Mouse (Mus musculus): ENCODE measurements around the gene C2cd2l. TPM values are rescaled to one million over a fixed set of nuclear protein-coding genes. Genes with fewer than 3 reads are reported as not detected.
"Not testable (repeated sequence)": the region's sequence is repeated elsewhere in the genome, so short reads cannot be mapped to it uniquely, and the experiment has no call there.

Gene C2cd2l
- polyA plus RNA-seq, 1 experiment from 2014 or later = 9.6 TPM

DNA sequence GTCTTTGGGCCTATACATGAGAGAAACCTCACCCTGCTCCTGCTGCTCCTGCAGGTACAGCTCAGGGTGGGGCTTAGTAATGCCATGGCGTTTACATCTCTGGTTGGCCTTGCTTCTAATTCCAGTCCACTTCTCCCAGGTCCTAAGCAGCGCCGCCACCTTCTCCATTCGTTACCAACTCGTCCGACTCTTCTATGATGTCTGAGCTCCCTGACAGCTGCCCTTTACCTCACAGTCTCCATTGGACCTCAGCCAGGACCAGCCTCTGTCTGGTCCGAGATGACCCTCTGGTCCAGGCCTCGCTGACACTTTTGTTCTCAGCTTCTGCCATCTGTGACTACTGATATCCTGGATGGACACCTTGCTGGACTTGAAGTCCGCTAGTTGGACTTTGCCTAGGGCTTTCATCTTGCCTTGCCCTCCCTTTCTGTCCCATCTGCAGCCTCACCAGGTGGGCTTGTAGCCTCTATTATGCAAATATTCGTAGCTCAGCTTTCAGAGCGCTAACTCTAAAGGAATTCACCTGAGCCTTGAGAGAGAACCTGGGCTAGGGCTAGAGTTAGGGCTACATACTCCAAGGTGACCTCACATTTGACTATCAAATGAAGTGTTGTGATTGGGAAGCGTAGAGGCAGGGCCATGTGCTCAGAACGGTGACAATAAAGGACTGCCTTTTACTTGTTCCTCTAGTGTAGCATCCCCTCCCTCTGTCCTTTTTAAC lies 13.0 kb upstream of the C2cd2l start:
- Histone ChIP-seq H3K4me1 (ENCODE audit: control insufficient read depth, insufficient read depth, low read length) (peaks cover 16% of the 10 kb centered on the region), H3K4me2 (replicated peaks; ENCODE audit: low read depth, low read length) (no peak overlapping the region), H3K36me3 (ENCODE audit: control insufficient read depth, insufficient read depth, low read length) (peaks cover 53% of the 10 kb centered on the region), H3K9me3 (ENCODE audit: control insufficient read depth, low read depth, low read length) (no peaks in the 10 kb centered on the region), H3K27me3 (ENCODE audit: control insufficient read depth, insufficient read depth, low read length) (no peaks in the 10 kb centered on the region), H3K4me3 (ENCODE audit: low read depth, low read length) (no peak overlapping the region), H3K9ac (replicated peaks; ENCODE audit: low read depth, low read length) (no peak overlapping the region), H3K27ac (ENCODE audit: low read length) (no peak overlapping the region)
- ATAC-seq (ENCODE audit: insufficient number of reproducible peaks, insufficient read depth, low FRiP score, low read depth) = no peak
- WGBS = 96% methylated on average over 13 of the region's 13 CpGs

DNA sequence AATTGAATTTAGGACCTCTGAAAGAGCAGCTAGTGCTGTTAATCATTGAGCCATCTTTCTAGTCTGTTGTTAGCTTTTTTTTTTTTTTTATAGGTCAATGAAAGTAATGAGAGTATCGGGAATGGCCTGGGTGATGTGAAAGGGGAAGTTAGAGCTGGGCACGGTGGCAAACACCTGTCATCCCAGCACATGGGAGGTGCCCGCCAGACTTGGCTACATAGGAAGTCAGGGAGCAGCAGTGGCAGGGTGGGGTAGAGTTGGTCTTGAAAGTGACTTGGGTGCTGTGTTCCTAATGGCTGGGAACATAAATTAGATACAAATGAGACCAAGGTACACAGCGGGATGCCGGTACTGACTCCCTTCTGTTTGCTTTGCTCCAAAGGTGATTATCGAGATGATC lies 10.7 kb upstream of the C2cd2l start:
- 93% methylated on average over 6 of the region's 6 CpGs for WGBS
- peaks cover 41% of the 10 kb centered on the region for H3K36me3 ChIP-seq (ENCODE audit: control insufficient read depth, insufficient read depth, low read length)

DNA sequence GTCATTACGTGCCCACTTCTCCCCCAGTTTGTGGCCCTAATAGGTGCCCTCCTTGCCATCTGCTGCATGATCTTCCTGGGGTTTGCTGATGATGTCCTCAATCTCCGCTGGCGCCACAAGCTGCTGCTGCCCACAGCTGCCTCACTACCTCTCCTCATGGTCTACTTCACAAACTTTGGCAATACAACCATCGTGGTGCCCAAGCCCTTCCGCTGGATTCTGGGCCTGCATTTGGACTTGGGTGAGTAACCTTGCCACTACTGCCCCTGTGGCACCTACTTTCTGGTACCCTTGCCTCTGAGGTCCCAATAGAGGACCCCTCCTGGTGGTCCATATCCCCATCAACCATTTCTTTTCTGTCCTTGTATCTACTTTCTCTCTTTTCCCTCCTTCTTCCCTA lies 7.8 kb upstream of the C2cd2l start:
- Histone ChIP-seq H3K27me3 (ENCODE audit: control insufficient read depth, insufficient read depth, low read length) (no peaks in the 10 kb centered on the region), H3K27ac (ENCODE audit: low read length) (no peak overlapping the region; the same call in 1 of the 2 replicates), H3K4me2 (replicated peaks; ENCODE audit: low read depth, low read length) (peak overlapping the region; percentile 74), H3K4me3 (ENCODE audit: low read depth, low read length) (peak overlapping the region; percentile 62; the same call in 1 of the 2 replicates), H3K36me3 (ENCODE audit: control insufficient read depth, insufficient read depth, low read length) (peaks cover 32% of the 10 kb centered on the region), H3K9me3 (ENCODE audit: control insufficient read depth, low read depth, low read length) (no peaks in the 10 kb centered on the region), H3K9ac (replicated peaks; ENCODE audit: low read depth, low read length) (peak overlapping the region; percentile 69; the same call in 1 of the 2 replicates), H3K4me1 (ENCODE audit: control insufficient read depth, insufficient read depth, low read length) (peaks cover 13% of the 10 kb centered on the region)
- 83% methylated on average over 5 of the region's 5 CpGs for WGBS
- no peak for ATAC-seq (ENCODE audit: insufficient number of reproducible peaks, insufficient read depth, low FRiP score, low read depth)

More for the DNA sequence above, 10.7 kb upstream of the C2cd2l start:
- no peak for ATAC-seq (ENCODE audit: insufficient number of reproducible peaks, insufficient read depth, low FRiP score, low read depth)
- Histone ChIP-seq H3K27me3 (ENCODE audit: control insufficient read depth, insufficient read depth, low read length) (no peaks in the 10 kb centered on the region), H3K9ac (replicated peaks; ENCODE audit: low read depth, low read length) (no peak overlapping the region), H3K4me1 (ENCODE audit: control insufficient read depth, insufficient read depth, low read length) (peaks cover 12% of the 10 kb centered on the region), H3K4me3 (ENCODE audit: low read depth, low read length) (no peak overlapping the region), H3K27ac (ENCODE audit: low read length) (no peak overlapping the region), H3K4me2 (replicated peaks; ENCODE audit: low read depth, low read length) (no peak overlapping the region), H3K9me3 (ENCODE audit: control insufficient read depth, low read depth, low read length) (no peaks in the 10 kb centered on the region)

DNA sequence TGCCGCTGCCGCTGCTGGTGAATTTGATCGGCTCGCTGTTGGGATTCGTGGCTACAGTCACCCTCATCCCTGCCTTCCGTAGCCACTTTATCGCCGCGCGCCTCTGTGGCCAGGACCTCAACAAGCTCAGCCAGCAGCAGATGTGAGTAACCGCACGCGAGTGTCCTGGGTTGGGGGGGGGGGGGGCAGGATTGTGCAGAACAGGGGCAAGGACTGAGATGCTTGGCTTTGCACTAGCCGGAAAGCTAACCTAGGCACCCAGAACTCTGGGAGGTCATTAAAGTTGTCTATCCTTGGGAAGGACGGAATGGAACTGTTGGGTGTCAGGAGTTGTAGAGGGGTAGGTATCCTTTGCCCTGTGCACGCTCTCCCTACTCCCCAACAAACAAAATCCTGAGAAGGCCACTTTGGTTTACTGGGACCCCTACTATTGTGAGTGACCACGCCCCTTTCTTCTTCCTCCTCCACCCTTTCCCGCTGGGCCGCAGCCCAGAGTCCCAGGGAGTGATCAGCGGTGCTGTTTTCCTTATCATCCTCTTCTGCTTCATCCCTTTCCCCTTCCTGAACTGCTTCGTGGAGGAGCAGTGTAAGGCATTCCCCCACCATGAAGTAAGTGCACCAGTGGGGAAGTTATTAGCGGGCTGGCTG lies 7.1 kb upstream of the C2cd2l start:
- Histone ChIP-seq H3K27ac (ENCODE audit: low read length) (peak overlapping the region; percentile 86), H3K4me1 (ENCODE audit: control insufficient read depth, insufficient read depth, low read length) (peaks cover 13% of the 10 kb centered on the region), H3K4me2 (replicated peaks; ENCODE audit: low read depth, low read length) (peak overlapping the region; percentile 74), H3K9ac (replicated peaks; ENCODE audit: low read depth, low read length) (peak overlapping the region; percentile 69), H3K27me3 (ENCODE audit: control insufficient read depth, insufficient read depth, low read length) (no peaks in the 10 kb centered on the region), H3K9me3 (ENCODE audit: control insufficient read depth, low read depth, low read length) (no peaks in the 10 kb centered on the region), H3K36me3 (ENCODE audit: control insufficient read depth, insufficient read depth, low read length) (peaks cover 25% of the 10 kb centered on the region), H3K4me3 (ENCODE audit: low read depth, low read length) (peak overlapping the region; percentile 62)
- ATAC-seq (ENCODE audit: insufficient number of reproducible peaks, insufficient read depth, low FRiP score, low read depth) = peak; percentile 42; the same call in 1 of the 2 replicates
- under 1% methylated on average over 22 of the region's 22 CpGs for WGBS

DNA sequence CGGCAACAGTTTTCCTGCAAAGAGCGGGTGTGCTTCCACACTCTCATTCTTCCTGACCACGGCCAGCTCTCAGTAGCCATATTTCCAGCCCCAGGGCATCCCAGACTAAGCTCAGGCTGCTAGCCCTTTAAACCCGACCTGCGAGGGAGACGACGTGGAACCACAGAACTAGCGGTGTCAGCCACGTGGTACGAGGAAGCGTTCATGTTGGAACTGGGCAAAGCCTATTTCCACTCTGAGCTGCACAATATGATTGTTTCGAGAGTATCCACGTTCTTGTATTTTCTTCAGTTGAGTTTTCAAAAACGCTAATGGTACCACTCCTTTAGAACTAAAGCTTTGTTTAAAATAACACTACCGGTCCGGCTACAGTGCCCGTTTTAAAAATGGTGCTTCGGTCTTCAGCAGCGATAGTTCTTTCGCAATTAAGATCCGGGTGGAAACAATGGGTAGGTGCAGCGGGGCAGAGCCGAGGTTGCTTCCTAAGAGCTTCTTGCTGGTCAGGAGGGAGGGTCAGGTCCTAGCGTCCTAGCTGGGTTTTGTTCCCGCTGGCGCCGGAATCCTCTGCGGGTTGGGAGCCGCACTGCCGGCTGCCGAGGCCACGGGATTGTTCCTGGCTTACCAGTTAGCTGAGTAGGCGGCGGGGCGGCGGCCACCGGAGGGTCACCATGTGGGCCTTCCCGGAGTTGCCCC lies 6.4 kb upstream of the C2cd2l start:
- peak overlapping the region; percentile 86 for H3K27ac ChIP-seq (ENCODE audit: low read length)
- no peaks in the 10 kb centered on the region for H3K27me3 ChIP-seq (ENCODE audit: control insufficient read depth, insufficient read depth, low read length)
- ATAC-seq (ENCODE audit: insufficient number of reproducible peaks, insufficient read depth, low FRiP score, low read depth) = peak; percentile 89
- peak overlapping the region; percentile 74 for H3K4me2 ChIP-seq (replicated peaks; ENCODE audit: low read depth, low read length)
- peak overlapping the region; percentile 62 for H3K4me3 ChIP-seq (ENCODE audit: low read depth, low read length)
- peaks cover 13% of the 10 kb centered on the region for H3K4me1 ChIP-seq (ENCODE audit: control insufficient read depth, insufficient read depth, low read length)
- no peaks in the 10 kb centered on the region for H3K9me3 ChIP-seq (ENCODE audit: control insufficient read depth, low read depth, low read length)
- WGBS = under 1% methylated on average over 38 of the region's 38 CpGs
- H3K9ac ChIP-seq (replicated peaks; ENCODE audit: low read depth, low read length) = peak overlapping the region; percentile 69
- H3K36me3 ChIP-seq (ENCODE audit: control insufficient read depth, insufficient read depth, low read length) = peaks cover 20% of the 10 kb centered on the region

DNA sequence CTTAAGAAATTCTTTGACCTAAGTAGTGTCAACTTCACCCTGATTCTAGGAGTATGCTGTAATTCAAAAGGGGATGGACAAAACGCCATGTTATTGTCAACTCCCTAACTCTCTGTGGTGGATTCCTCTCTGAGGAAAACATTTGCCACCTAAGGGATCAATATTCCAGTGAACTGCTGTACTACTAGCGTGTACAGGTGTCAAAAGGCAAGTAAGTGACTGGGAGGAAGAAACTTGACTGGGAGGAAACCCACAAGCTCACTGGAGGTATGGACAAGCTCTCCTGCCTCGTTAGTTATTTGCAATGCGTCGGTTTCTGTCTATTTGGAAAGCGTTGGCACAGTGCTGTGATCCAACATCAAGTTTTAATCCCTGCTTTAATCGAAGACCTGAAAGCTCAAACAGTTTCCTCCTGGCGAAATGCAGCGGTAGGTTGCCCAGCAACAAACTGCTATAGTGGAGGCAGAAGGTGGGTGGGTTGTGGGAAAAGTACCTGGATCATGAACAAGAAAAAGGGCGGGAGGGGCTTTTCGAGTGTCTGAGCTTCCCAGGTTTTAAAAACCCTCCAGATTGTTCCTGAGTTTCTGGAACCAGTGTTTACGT lies 5.8 kb upstream of the C2cd2l start, which contains the start of gene Dpagt1:
Gene Dpagt1, plus strand, starts transcription at position 252 of the 603 bp plus-strand sequence.
- peak within 1 kb of the TSS; percentile 62 for H3K4me3 ChIP-seq (ENCODE audit: low read depth, low read length)
- peak within 1 kb of the TSS; percentile 86 for H3K27ac ChIP-seq (ENCODE audit: low read length)
- H3K9me3 ChIP-seq (ENCODE audit: control insufficient read depth, low read depth, low read length) = no peaks in the 10 kb centered on the region
- peak within 1 kb of the TSS; percentile 74 for H3K4me2 ChIP-seq (replicated peaks; ENCODE audit: low read depth, low read length)
- H3K4me1 ChIP-seq (ENCODE audit: control insufficient read depth, insufficient read depth, low read length) = peaks cover 13% of the 10 kb centered on the region
- peak within 1 kb of the TSS; percentile 69 for H3K9ac ChIP-seq (replicated peaks; ENCODE audit: low read depth, low read length)
- no peak for ATAC-seq (ENCODE audit: insufficient number of reproducible peaks, insufficient read depth, low FRiP score, low read depth)
- peaks cover 14% of the 10 kb centered on the region; the same call in 1 of the 2 replicates for H3K36me3 ChIP-seq (ENCODE audit: control insufficient read depth, insufficient read depth, low read length)
- 3% methylated on average over 12 of the region's 12 CpGs for WGBS
- H3K27me3 ChIP-seq (ENCODE audit: control insufficient read depth, insufficient read depth, low read length) = no peaks in the 10 kb centered on the region

DNA sequence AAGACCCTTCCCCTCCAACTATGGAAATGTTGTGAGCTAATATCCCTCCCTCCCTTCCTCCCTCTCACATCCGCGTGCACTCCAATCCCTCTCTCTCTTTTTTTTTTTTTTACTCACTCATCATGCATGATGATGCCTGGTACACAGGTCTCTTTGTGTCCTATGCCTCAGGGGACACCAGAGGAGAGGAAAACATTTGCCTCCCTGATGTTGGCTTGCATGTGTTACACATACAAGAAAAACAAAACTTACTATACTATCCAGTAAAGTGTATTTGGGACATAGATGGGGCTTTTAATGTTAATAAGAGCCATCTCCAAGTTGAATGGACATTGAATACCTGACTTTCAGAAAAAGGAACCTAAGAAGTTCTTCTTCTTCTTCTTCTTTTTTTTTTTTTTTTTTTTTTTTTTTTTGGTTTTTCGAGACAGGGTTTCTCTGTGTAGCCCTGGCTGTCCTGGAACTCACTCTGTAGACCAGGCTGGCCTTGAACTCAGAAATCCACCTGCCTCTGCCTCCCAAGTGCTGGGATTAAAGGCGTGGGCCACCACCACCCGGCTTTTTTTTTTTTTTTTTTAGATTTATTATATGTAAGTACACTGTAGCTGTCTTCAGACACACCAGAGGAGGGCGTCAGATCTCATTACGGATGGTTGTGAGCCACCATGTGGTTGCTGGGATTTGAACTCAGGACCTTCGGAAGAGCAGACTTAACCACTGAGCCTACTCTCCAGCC lies 5.1 kb upstream of the C2cd2l start:
- WGBS = 54% methylated on average over 6 of the region's 8 CpGs
- Histone ChIP-seq H3K4me3 (ENCODE audit: low read depth, low read length) (0 out of 2 replicates have a peak overlapping the region, but pooled peaks have one; percentile 62), H3K4me2 (replicated peaks; ENCODE audit: low read depth, low read length) (peak overlapping the region; percentile 74), H3K27ac (ENCODE audit: low read length) (peak overlapping the region; percentile 86; the same call in 1 of the 2 replicates), H3K36me3 (ENCODE audit: control insufficient read depth, insufficient read depth, low read length) (peaks cover 10% of the 10 kb centered on the region; the same call in 1 of the 2 replicates), H3K4me1 (ENCODE audit: control insufficient read depth, insufficient read depth, low read length) (peaks cover 13% of the 10 kb centered on the region)
- not testable (repeated sequence) for ATAC-seq (ENCODE audit: insufficient number of reproducible peaks, insufficient read depth, low FRiP score, low read depth); H3K27me3 ChIP-seq (ENCODE audit: control insufficient read depth, insufficient read depth, low read length); H3K9me3 ChIP-seq (ENCODE audit: control insufficient read depth, low read depth, low read length); H3K9ac ChIP-seq (replicated peaks; ENCODE audit: low read depth, low read length)
